Mouse (Mus musculus) A20 (cell line): ENCODE measurements around the gene Nsmce4a.
A peak's percentile ranks its signal among the peaks of the same experiment; 100 is the strongest.
"Not testable (repeated sequence)": the region's sequence is repeated elsewhere in the genome, so short reads cannot be mapped to it uniquely, and the experiment has no call there.

Source experiments
- DNase-seq: peaks from one replicate; pipeline ENCODE4 v3.0.0-alpha.2; 2011; ENCODE audit warnings: low read depth, low spot score

The Nsmce4a gene

DNA sequence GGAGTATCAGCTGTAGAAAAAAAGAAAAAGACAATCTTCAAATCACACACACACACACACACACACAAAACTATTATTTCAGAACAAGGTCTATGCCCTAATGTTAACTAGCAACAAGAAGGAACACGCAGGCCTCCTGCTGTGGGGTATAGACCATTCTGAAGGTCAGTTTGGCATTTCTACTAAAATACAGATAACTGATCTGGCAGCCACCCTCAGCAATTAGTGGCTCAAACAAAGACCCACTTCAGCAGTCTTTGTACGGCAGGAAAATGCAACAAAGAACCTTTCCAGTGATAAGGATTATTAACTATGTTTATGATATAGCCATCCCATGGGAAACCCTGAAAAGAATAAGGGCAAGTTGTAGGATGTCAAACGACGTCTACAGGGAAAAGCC is 35.9 kb downstream of the Nsmce4a start:
- no peak for DNase-seq

- DNase-seq, result no peak
These were observed 37.7 kb downstream of the Nsmce4a start for GRCm38 (mm10) chr7:130535174-130535573.

- DNase-seq, result peak; percentile 72
These were observed 39.3 kb downstream of the Nsmce4a start for GRCm38 (mm10) chr7:130533316-130534260.

- DNase-seq, result not testable (repeated sequence)
These were observed 41.8 kb downstream of the Nsmce4a start for GRCm38 (mm10) chr7:130531138-130531537.

DNA sequence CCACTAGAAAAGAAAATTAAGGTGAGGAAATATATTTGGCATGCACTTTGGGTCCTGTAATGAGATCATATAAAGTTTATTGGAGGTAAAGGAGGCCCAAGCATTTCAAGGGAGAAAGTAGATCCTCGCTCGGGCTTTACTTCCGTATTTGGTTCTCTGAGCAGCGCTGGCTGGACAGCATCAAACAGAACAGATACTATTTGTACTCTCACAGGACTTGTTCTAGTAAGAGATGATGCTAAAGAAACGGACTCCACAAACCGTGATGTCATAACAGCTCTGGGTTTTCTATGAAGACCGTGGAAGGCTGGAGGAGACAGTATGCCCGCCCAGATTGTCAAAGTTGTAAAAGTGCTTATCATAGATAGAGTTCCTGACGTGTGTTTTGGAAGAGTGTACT is 45.6 kb downstream of the Nsmce4a start:
- DNase-seq, result no peak

DNA sequence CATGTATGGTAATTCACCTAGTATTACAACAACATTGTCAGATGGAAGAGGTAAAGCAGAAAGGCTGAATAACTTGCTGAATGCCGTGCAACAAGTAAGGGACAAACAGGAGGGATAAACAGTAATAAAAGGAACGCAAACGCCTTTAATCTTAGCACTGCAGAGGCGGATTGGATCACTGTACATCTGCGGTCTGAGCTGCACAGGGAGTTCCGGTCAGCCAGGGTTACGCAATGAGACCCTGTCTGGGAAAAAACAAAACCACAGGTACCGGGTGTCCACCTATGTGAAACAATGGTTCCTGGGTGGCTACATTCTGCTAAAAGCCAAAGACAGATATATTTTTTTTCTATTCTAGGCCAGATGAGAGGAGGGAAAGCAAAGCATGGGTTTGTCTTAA is 49.5 kb downstream of the Nsmce4a start:
- DNase-seq, result no peak

GRCm38 (mm10) chr7:130520812-130521422 is 52.0 kb downstream of the Nsmce4a start:
- no peak for DNase-seq

DNA sequence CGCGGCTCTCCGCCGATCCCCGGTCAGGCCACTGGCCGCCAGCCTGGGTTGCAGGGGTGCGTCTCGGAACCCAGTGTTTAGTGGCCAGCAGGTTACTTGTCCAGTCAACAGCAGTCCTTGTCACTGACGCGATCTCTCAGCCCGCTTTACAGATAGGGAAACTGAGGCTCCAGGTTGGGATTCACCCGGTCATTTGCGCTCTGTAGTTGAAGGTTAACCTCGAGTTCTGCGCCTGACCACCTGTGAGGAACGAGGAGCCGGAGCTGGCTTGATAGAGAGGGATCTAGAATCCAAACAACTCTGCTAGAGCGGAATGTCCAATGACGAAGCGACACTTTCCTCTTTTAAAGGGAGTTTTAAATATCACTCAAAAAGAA is 52.9 kb downstream of the Nsmce4a start, which contains the start of gene Ate1:
Gene Ate1 (minus strand): TSS at position 321 of the 377 bp plus-strand sequence.
- no peak for DNase-seq

DNA sequence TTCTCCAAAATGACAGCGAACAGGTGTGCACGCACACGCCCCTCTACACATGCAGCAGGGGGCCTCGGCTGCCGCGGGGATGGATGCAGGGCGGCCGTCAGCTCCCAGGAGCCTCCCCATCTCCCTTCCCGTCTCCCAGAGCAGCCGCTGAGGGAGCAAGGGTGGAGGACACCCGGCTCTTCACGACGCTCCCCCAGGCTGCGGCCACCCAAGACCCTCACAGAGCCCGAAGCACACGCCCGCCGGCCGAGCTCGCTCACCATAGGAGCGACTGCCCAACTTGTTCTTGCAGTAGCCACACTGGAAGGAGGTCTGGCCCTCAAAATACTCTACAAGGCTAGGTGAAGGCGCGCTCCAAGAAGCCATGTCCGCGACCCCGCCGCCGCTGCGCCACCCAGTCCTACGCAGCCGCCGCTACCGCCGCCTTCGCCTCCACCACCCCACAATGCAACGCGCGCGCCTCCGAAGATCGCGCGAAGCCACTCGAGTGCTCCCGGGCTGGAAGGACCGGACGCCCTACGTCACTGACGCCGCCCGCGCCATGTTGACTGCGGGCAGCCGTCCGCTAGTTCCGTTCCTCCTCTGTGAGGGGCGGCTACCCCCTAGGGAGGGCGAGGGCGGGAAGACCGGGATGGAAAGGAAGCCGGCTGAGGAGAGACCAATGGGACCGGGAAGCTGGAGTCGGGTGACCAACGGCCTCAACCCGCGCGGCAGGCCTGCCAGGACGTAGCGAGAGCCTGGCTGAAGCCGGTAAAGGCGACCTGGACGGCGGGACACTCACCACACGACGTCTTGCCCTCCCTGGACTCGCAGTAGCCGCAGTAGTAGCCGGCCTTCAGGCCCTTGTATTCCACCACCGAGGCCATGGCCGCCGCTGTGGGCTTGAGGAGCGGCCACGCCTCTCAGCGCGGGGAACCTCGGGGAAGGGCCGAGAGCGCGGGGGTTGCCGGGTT is 53.5 kb downstream of the Nsmce4a start:
- peak; percentile 95 for DNase-seq

- no peak for DNase-seq
These were observed 54.5 kb downstream of the Nsmce4a start for GRCm38 (mm10) chr7:130518213-130519095.

GRCm38 (mm10) chr7:130510243-130510642 is 62.7 kb downstream of the Nsmce4a start:
- DNase-seq, result no peak

DNA sequence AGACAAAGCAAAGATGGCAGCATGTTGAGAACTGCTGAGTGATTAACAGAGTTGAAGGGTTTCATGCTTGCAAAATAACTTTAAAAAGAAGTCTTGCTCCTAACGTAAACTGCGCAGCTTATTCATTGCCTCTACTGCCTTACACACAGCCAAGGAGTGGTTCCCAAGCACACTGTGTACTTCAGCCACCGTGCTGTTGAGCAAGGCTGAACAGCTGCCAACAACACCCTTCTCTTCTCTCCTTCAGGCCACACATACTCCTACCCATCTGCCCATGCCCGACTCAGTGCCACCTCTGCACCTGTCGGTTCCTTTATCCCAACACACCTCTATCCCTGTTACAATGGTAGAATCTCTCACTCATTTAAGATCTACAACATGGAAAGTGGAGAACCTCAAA is 69.9 kb downstream of the Nsmce4a start:
- DNase-seq, result no peak

DNA sequence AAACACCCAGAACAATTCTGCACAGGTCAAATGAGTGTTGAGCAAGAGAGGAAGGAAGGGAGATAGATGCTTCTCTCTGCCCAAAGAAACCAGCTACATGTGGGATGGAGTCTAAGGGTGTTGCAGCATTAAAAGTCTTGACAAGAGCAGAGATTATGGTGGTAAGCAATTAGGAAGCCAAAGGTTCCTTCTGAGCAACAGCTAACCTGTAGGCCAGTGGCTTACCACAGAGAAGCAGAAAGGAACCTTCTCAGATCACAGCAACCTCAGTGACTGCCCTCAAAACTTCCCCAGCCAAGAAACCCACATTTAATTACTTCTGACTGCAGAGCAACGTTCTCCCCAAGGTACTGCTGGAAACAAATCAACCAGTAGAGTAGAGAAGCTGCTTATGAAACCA is 71.4 kb downstream of the Nsmce4a start:
- no peak for DNase-seq

DNA sequence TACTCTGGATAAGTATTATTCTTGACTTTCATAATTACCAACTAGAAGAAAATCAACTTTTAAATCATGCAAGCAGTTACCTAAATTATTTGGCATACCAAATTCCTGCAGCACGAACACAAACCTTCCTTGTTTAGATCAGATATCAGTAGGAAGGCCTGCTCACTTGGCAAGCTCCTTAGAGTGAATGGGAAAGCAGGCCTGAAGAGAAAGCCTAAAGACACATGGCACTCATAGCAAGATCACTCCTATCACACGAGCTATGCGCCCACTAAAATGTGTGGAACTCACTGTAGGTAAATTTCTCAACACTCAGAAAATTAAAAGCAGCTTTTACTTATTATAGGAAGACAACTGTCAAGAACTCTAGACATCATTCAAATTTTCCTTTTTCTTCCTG is 79.6 kb downstream of the Nsmce4a start:
- DNase-seq, result no peak

DNA sequence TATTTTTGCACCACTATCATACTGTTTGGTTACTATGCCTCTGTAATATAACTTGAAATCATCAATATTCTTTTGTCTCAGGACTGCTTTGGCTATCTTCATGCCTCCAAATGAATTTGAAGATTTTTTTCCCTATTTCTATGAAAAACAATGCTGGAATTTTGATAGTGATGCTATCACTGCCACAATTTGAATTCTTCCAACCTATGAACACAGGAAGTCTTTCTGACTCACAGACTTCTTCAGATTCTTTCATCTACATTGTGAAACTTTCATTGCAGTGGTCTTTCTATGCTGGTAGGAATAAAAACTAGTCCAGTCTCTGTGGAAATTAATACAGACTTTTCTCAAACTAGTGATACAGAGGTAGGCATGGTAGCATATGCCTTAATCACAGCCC is 80.9 kb downstream of the Nsmce4a start:
- no peak for DNase-seq
